Mouse (Mus musculus) kidney, adult 2 months (tissue): Measurements from ENCODE around the gene Tubgcp2. TPM values are rescaled to one million over a fixed set of nuclear protein-coding genes. Genes with fewer than 3 reads are reported as not detected.

ENCODE experiments used
- DNase-seq: peaks from one replicate; pipeline ENCODE4 v3.0.0; 2021
- H3K27ac ChIP-seq: fragments of 200-500 bp; 2 replicates; pipeline ENCODE4 v1.5.1; 2012; ENCODE audit warnings: low read depth, low read length, control low read depth, inconsistent platforms; ENCODE audit not compliant: insufficient read depth
- H3K27me3 ChIP-seq: fragments of 200-500 bp; replicated peaks from 2 replicates; pipeline ENCODE4 v1.6.1; 2012; ENCODE audit warnings: mild to moderate bottlenecking, moderate library complexity, low read length, inconsistent platforms; ENCODE audit not compliant: control insufficient read depth, insufficient read depth
- H3K36me3 ChIP-seq: fragments of 200-500 bp; 2 replicates; pipeline ENCODE4 v1.6.1; 2012; ENCODE audit warnings: mild to moderate bottlenecking, moderate library complexity, low read length, inconsistent platforms; ENCODE audit not compliant: control insufficient read depth, insufficient read depth
- H3K4me1 ChIP-seq: fragments of 200-500 bp; 2 replicates; pipeline ENCODE4 v1.6.1; 2011; ENCODE audit warnings: low read length; ENCODE audit not compliant: control insufficient read depth, insufficient read depth
- H3K4me3 ChIP-seq: fragments of 200-500 bp; 2 replicates; pipeline ENCODE4 v1.5.1; 2011; ENCODE audit warnings: mild to moderate bottlenecking, low read depth, low read length, control low read depth; ENCODE audit not compliant: insufficient read depth
- CTCF ChIP-seq: fragments of 200-500 bp; conservative IDR thresholded peaks from 2 replicates; pipeline ENCODE4 v1.5.1; 2011; ENCODE audit warnings: low read depth, mild to moderate bottlenecking, control low read depth, low read length, moderate library complexity, mixed read lengths; ENCODE audit not compliant: insufficient read depth, insufficient read length
- POLR2A ChIP-seq: fragments of 200-500 bp; IDR thresholded peaks from one replicate; pipeline ENCODE4 v1.6.1; 2011; ENCODE audit warnings: low read depth, low read length, control low read depth
- WGBS: fragments of 180-500 bp; shearing (Covaris S2); methylation state at CpG from one replicate; pipeline ENCODE4 v1.1.7; 2018; 5-methylcytosine and 5-hydroxymethylcytosine counted together
- polyA plus RNA-seq: library from polyadenylated mRNA; depleted of rRNA; stranded (reverse); fragments of >200 nt; gene quantifications from 2 replicates; pipeline ENCODE4 v1.2.3, GENCODE M21; 2012

Gene Tubgcp2
- polyA plus RNA-seq, 1 experiment: 20.0 TPM

GRCm38 (mm10) chr7:140045546-140045945, 9.1 kb upstream of the Tubgcp2 start:
- no peak for DNase-seq
- peaks cover 6% of the 10 kb centered on the region for H3K27me3 ChIP-seq
- H3K36me3 ChIP-seq: no peaks in the 10 kb centered on the region
- 85% methylated on average over 4 of the region's 4 CpGs for WGBS
- TF ChIP-seq POLR2A (no peak), CTCF (no peak)
- H3K4me3 ChIP-seq: no peak overlapping the region
- peaks cover 8% of the 10 kb centered on the region; the same call in 1 of the 2 replicates for H3K4me1 ChIP-seq
- no peak overlapping the region for H3K27ac ChIP-seq

- TF ChIP-seq CTCF: no peak
- TF ChIP-seq POLR2A: no peak
- H3K27ac ChIP-seq: no peak overlapping the region
Observed at GRCm38 (mm10) chr7:140042728-140043127, 6.3 kb upstream of the Tubgcp2 start.

DNA sequence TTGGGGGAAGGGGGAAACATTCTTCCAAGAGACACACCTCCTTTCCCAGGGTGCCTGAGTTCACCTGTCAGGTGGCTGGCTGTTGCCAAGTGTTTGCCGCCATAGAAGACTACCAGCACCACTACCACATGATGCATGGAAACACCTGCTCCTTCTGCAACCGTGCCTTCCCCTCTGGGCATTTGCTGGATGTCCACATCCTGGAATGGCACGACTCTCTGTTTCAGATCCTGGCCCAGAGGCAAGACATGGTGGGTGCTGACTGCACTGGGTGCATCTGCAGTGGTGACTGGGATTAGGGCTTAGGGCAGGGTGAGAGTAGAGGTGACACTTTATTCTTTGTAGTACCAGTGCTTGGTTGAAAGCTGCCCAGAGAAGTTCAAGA, 694 bp upstream of the Tubgcp2 start:
- Histone ChIP-seq H3K27me3 (no peaks in the 10 kb centered on the region), H3K4me1 (no peaks in the 10 kb centered on the region), H3K4me3 (no peak overlapping the region), H3K27ac (no peak overlapping the region), H3K36me3 (no peaks in the 10 kb centered on the region)
- TF ChIP-seq CTCF: no peak
- TF ChIP-seq POLR2A: no peak
- WGBS: 44% methylated on average over 3 of the region's 3 CpGs
- DNase-seq: no peak

More at GRCm38 (mm10) chr7:140042728-140043127, 6.3 kb upstream of the Tubgcp2 start:
- WGBS: 59% methylated on average over 3 of the region's 3 CpGs
- DNase-seq: no peak
- Histone ChIP-seq H3K4me3 (no peak overlapping the region), H3K4me1 (no peaks in the 10 kb centered on the region), H3K36me3 (no peaks in the 10 kb centered on the region), H3K27me3 (no peaks in the 10 kb centered on the region; the same call in 1 of the 2 replicates)

DNA sequence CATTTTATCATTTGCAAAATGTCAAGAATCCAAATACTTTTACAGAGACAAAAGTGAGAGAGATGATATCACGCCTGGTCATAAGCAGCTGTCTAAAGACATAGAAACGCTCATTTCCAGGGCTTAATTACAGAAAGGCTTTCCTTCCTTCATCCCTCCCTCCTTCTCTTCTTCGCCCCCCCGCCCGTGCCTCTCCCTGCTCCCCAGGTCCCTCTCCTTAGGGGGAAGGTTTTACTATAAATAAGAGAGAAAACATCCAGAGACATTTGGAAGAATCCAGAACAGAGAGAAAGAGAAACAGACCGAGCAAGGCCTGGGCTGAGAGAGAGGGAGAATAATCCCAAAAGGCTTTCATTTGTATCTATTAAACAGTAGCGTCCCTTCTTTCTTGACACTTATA, 1.0 kb downstream of the Tubgcp2 start:
- Histone ChIP-seq H3K4me1 (no peaks in the 10 kb centered on the region), H3K27ac (no peak overlapping the region), H3K4me3 (peak overlapping the region; percentile 76), H3K36me3 (no peaks in the 10 kb centered on the region; the same call in 1 of the 2 replicates), H3K27me3 (no peaks in the 10 kb centered on the region)
- no peak for DNase-seq
- TF ChIP-seq CTCF (no peak), POLR2A (no peak)
- whole genome bisulfite sequencing: 22% methylated on average over 7 of the region's 7 CpGs

DNA sequence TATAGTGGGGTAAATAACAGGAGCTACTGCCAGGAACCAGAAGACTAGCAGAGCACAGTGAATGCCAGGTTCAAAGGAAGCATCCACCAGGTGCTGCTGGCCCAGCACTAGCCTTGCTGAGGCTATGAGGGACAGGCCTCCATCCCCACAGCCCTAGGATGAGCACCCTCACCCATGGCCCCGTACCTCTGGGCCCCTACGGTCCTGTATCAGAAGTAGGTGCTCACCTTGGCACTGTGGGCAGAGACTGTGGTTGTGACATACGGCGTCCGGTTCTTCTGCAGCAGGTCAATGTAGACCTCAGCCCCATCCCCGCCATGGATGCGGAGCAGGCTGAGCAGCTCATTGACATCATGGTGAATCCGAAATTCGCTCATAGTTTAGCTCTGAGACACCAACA, 3.1 kb downstream of the Tubgcp2 start:
- Histone ChIP-seq H3K4me3 (no peak overlapping the region), H3K27me3 (no peaks in the 10 kb centered on the region), H3K36me3 (peaks cover under 1% of the 10 kb centered on the region; the same call in 1 of the 2 replicates), H3K27ac (no peak overlapping the region), H3K4me1 (no peaks in the 10 kb centered on the region)
- TF ChIP-seq CTCF (no peak), POLR2A (no peak)
- DNase-seq: no peak
- WGBS: 97% methylated on average over 9 of the region's 9 CpGs

GRCm38 (mm10) chr7:140032366-140032765, 4.1 kb downstream of the Tubgcp2 start:
- H3K4me1 ChIP-seq: no peaks in the 10 kb centered on the region
- H3K27ac ChIP-seq: no peak overlapping the region
- no peaks in the 10 kb centered on the region for H3K27me3 ChIP-seq
- no peak for TF ChIP-seq POLR2A
- TF ChIP-seq CTCF: no peak
- no peak overlapping the region for H3K4me3 ChIP-seq
- 97% methylated on average over 10 of the region's 10 CpGs for WGBS
- DNase-seq: no peak
- peaks cover 1% of the 10 kb centered on the region; the same call in 1 of the 2 replicates for H3K36me3 ChIP-seq

DNA sequence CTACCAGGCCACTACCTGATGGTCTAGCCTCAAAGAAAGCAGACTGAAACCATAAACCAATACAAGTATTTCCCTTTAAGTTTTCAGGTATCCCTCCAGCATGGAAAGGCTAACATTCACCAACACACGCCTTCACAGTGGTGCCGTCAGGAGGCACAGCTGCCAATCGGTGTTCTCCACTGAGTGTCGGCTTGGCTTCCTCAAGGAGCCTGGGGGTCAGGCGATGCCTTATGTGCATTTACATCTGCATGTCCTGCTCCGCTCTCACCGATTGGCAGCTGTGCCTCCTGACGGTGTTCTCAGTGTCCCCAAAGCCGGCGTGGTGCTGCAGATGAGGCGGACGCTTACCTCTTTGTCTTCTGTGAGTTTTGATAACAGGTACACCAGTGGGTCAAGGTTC, 4.7 kb downstream of the Tubgcp2 start:
- WGBS: 95% methylated on average over 12 of the region's 12 CpGs
- TF ChIP-seq POLR2A (no peak), CTCF (no peak)
- Histone ChIP-seq H3K36me3 (peaks cover 1% of the 10 kb centered on the region; the same call in 1 of the 2 replicates), H3K4me3 (no peak overlapping the region), H3K27ac (no peak overlapping the region), H3K4me1 (no peaks in the 10 kb centered on the region), H3K27me3 (no peaks in the 10 kb centered on the region)
- no peak for DNase-seq

- no peak for TF ChIP-seq CTCF
- TF ChIP-seq POLR2A: no peak
- H3K27me3 ChIP-seq: no peaks in the 10 kb centered on the region
- H3K27ac ChIP-seq: no peak overlapping the region
- no peaks in the 10 kb centered on the region for H3K4me1 ChIP-seq
- H3K36me3 ChIP-seq: no peaks in the 10 kb centered on the region
- H3K4me3 ChIP-seq: no peak overlapping the region
- 98% methylated on average over 17 of the region's 17 CpGs for WGBS
- DNase-seq: no peak
Observed at GRCm38 (mm10) chr7:140011336-140011735, 25.1 kb downstream of the Tubgcp2 start.
